Mouse (Mus musculus): ENCODE results near the gene Dmrtc1a. TPM values are rescaled to one million over a fixed set of nuclear protein-coding genes. Genes with fewer than 3 reads are reported as not detected.

Gene Dmrtc1a
- polyA plus RNA-seq, 1 experiment from 2014 or later, result 0.12 TPM

Other genes with a start within 250 kb of the Dmrtc1a start
- gene Gm3880, start 221.7 kb downstream of the Dmrtc1a start, polyA plus RNA-seq (2016; fragmentation: Nextera tagmentation; extraction: Ambion mirVana), result not detected in 2 replicates
- gene Gm9112, start 201.1 kb downstream of the Dmrtc1a start, polyA plus RNA-seq (2016; fragmentation: Nextera tagmentation; extraction: Ambion mirVana), result not detected in 2 replicates
- not detected in 2 replicates for gene Dmrtc1b, start 200.8 kb downstream of the Dmrtc1a start, polyA plus RNA-seq (2016; fragmentation: Nextera tagmentation; extraction: Ambion mirVana)
- gene Dmrtc1c1, start 105.7 kb downstream of the Dmrtc1a start, polyA plus RNA-seq (2016; fragmentation: Nextera tagmentation; extraction: Ambion mirVana), result not detected in 2 replicates
- not detected in 2 replicates for gene Dmrtc1c2, start 54.1 kb downstream of the Dmrtc1a start, polyA plus RNA-seq (2016; fragmentation: Nextera tagmentation; extraction: Ambion mirVana)
- gene 1700031F05Rik, start 40.7 kb downstream of the Dmrtc1a start, polyA plus RNA-seq (2016; fragmentation: Nextera tagmentation; extraction: Ambion mirVana), result not detected in 2 replicates
- not detected in 2 replicates for gene 1700011M02Rik, start 218 bp upstream of the Dmrtc1a start, polyA plus RNA-seq (2016; fragmentation: Nextera tagmentation; extraction: Ambion mirVana)
- not detected in 2 replicates for gene 1700018G05Rik, start 19.7 kb upstream of the Dmrtc1a start, polyA plus RNA-seq (2016; fragmentation: Nextera tagmentation; extraction: Ambion mirVana)

Measured in midbrain, embryonic 10.5 days (tissue).